Mouse (Mus musculus): ENCODE results near the gene Ces4a.

DNA sequence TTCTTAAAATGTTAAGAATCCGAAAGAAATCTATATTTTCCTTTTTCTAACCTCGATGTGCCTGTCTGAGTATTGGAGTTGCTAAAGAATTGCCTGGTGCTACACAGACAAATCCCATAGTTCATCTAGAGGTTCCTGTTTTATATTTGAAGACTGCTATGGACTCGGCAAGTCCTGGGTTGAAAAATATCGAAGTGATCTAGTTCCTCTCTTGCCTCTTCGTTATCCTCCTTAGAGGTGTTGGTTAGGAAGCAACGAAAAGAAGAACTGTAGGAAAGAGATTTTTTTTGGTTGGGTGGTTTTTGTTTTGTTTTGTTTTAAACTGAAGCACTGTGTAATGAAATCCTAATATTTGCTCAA, 40.4 kb downstream of the Ces4a start:
- TF ChIP-seq CTCF (IDR thresholded peaks at IDR 0.05; ENCODE audit: low read depth, low read length), result no peak
- TF ChIP-seq POLR2A (IDR thresholded peaks at IDR 0.05; ENCODE audit: insufficient read depth, low read length), result no peak

All from ES-Bruce4 (cell line).